Mouse (Mus musculus): ENCODE measurements around the gene Ptgdr2.

Gene Ptgdr2

GRCm38 (mm10) chr19:10975187-10975586 is 38.2 kb downstream of the Ptgdr2 start:
- intact Hi-C loops (cut with DNase I): loop anchor here (5.0 kb wide), 1 partner anchor 33 kb away; no protein-coding TSS in a partner anchor

GRCm38 (mm10) chr19:10976318-10976717 is 39.4 kb downstream of the Ptgdr2 start:
- intact Hi-C loops (cut with DNase I): loop anchor here (5.0 kb wide), 1 partner anchor 34 kb away; no protein-coding TSS in a partner anchor

- intact Hi-C loops (cut with DNase I): loop anchor here (5.0 kb wide), 1 partner anchor 37 kb away; no protein-coding TSS in a partner anchor
Measured at GRCm38 (mm10) chr19:10979184-10980168, 42.5 kb downstream of the Ptgdr2 start.

GRCm38 (mm10) chr19:10980210-10980609 is 43.2 kb downstream of the Ptgdr2 start:
- intact Hi-C loops (cut with DNase I): no loop called here

DNA sequence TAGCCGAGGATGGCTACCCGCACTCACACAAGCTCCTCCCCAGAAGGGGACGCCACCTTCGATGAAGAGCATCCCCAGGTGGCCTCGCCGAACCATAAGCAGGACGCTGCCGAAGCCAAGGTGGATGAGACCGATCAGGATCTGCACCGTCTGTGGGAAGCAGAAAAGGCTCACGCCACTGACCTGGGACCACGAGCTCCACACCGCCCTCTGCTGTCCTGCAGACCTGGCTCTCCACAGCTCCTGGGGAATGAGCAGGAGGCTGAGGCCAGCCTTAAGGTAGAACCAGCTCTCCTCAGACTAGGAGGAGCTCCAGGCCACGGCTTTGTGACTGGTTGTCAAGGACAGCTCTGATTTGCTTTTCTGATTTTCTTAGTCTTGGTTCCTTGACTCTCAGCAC is 46.2 kb downstream of the Ptgdr2 start:
- intact Hi-C loops (cut with DNase I): no loop called here

DNA sequence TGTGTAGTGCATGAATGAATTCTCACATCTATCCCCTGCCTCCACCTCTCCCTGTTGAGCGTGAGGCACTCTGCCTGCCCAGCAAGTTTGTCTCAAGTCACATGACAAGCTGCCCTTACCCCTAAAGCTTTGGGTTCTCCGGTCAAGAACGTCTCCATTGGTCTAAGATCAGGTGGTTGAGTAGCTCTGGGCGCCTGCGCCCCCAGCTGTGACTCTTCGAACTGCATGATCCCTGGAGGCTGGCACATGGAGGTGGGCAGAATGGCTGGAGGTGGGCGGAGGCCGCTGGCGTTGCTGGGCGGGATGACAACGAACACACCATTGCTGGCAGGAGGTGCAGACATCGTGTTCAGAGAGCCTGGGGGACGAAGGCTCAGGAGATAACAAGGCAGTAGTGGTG is 47.6 kb downstream of the Ptgdr2 start:
- intact Hi-C loops (cut with DNase I): no loop called here

DNA sequence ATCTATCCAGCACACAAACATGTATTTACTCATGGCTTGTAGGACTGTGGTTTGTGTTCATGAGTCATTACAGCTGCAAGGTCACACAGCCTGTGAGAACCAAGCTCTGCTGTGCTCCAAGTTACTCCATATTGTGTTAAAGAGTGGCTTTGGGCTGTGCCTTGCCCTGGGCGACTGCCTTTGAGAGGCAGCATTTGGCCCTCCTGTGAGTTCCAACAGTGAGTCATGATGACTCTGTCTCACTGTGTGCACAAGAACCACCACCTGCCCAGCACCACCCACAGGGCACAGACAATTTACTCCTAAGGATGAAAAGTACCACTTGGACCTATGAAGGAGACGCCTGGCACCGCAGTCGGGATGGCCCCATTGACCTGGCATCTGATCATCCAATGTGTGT is 48.9 kb downstream of the Ptgdr2 start:
- intact Hi-C loops (cut with DNase I): no loop called here

- intact Hi-C loops (cut with DNase I): no loop called here
Measured at GRCm38 (mm10) chr19:10988563-10988962, 51.6 kb downstream of the Ptgdr2 start.

DNA sequence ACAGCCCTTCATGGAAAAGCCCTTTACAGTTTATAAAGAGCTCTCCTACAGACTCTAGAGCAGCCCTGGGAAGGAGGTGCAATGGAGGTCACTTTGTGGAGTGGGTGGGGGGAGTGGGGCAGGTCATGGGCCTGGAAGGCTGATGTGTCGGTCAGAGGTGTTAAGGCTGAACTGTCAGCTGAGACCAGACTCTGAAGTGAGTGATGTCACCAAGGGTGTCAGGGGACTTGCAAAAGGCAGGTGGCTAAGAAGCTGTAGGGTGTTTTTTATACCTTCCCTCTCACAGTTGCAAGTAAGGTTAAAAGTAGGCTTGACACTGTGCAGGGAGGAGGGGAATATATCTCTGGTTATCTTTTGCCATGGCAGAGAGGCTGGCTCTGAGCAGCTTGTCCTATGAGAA is 53.8 kb downstream of the Ptgdr2 start:
- intact Hi-C loops (cut with DNase I): no loop called here

DNA sequence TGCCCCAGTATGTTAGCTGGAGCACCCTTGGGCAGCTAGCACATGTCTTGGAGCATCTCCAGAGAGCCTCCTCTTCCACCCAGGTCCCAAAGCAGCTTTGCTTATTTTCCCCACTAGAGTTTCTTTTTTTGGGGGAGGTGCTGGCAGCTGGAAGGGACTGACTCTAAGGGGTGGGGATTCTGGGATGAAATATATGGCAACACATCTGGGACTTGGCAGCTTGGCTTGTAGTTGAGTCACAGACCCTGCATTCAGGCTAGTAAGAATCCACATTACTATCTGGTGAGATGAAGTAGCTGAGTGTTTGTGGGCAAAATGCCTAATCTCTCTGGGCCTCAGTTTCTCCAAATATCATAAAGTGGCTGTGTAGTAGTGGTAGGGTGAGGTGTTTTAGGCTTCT is 55.0 kb downstream of the Ptgdr2 start:
- intact Hi-C loops (cut with DNase I): no loop called here
